Mouse (Mus musculus) C2C12 (cell line): ENCODE measurements around the gene Cttnbp2. TPM values are rescaled to one million over a fixed set of nuclear protein-coding genes. Genes with fewer than 3 reads are reported as not detected.
A peak's percentile ranks its signal among the peaks of the same experiment; 100 is the strongest.

Experiments used
- H3K27me3 ChIP-seq: one replicate; pipeline ENCODE4 v1.6.1; 2011; ENCODE audit not compliant: control insufficient read depth, insufficient read depth, insufficient read length
- H3K36me3 ChIP-seq: one replicate; pipeline ENCODE4 v1.6.1; 2011; ENCODE audit not compliant: control insufficient read depth, insufficient read depth
- H3K4me3 ChIP-seq: one replicate; pipeline ENCODE4 v1.5.1; 2011; ENCODE audit warnings: mild to moderate bottlenecking, control low read depth; ENCODE audit not compliant: poor library complexity, insufficient read depth, severe bottlenecking
- H3K79me2 ChIP-seq: one replicate; pipeline ENCODE4 v1.6.1; 2011; ENCODE audit not compliant: control insufficient read depth, insufficient read depth
- H3K79me3 ChIP-seq: one replicate; pipeline ENCODE4 v1.6.1; 2011; ENCODE audit warnings: low read depth, control low read depth
- H3ac ChIP-seq: one replicate; pipeline ENCODE3; 2011; ENCODE audit warnings: low read depth; ENCODE audit not compliant: control insufficient read depth, insufficient read length
- CEBPB ChIP-seq: IDR thresholded peaks from one replicate; pipeline ENCODE4 v1.6.1; 2011; ENCODE audit warnings: low read depth, mild to moderate bottlenecking, control low read depth, moderate library complexity
- CTCF ChIP-seq: IDR thresholded peaks from one replicate; pipeline ENCODE4 v1.5.1; 2011; ENCODE audit not compliant: control insufficient read depth, insufficient read depth, insufficient read length
- FOSL1 ChIP-seq: IDR thresholded peaks from one replicate; pipeline ENCODE4 v1.8.0; 2011; ENCODE audit warnings: mild to moderate bottlenecking, low read length; ENCODE audit not compliant: poor library complexity, insufficient read depth, severe bottlenecking
- MAX ChIP-seq: IDR thresholded peaks from one replicate; pipeline ENCODE4 v1.6.1; 2011; ENCODE audit warnings: mild to moderate bottlenecking, control low read depth
- MYOD1 ChIP-seq: IDR thresholded peaks from one replicate; pipeline ENCODE4 v1.6.1; 2011; ENCODE audit warnings: low read depth; ENCODE audit not compliant: control insufficient read depth, insufficient read length
- MYOG ChIP-seq: IDR thresholded peaks from one replicate; pipeline ENCODE4 v1.6.1; 2011; ENCODE audit not compliant: control insufficient read depth, insufficient read length; ENCODE audit errors: extremely low read depth
- USF1 ChIP-seq: IDR thresholded peaks from one replicate; pipeline ENCODE4 v1.6.1; 2011; ENCODE audit warnings: low read depth, mild to moderate bottlenecking, control low read depth, moderate library complexity
- long read RNA-seq, 2 experiments: library from polyadenylated mRNA; unstranded; transcript quantifications; one replicate each; pipeline ENCODE4 v2.0.0; 2019 to 2020
- polyA plus RNA-seq: library from polyadenylated mRNA; unstranded; fragments of >200 nt; fragmentation: generic; extraction: Trizol; gene quantifications from one replicate; pipeline ENCODE4 v1.2.1, GENCODE M21; 2012; ENCODE audit warnings: missing spikeins

The Cttnbp2 gene
- not detected for polyA plus RNA-seq
- long read RNA-seq, experiment 1 = 0 reads
- long read RNA-seq, experiment 2 = 0 reads

- TF ChIP-seq MYOG (no peak), CEBPB (no peak), MYOD1 (no peak), FOSL1 (no peak), MAX (no peak), USF1 (no peak), CTCF (no peak)
Observed at GRCm38 (mm10) chr6:18514480-18515352, at the start of gene Cttnbp2. Gene Cttnbp2 (minus strand): TSS chr6:18514843.

DNA sequence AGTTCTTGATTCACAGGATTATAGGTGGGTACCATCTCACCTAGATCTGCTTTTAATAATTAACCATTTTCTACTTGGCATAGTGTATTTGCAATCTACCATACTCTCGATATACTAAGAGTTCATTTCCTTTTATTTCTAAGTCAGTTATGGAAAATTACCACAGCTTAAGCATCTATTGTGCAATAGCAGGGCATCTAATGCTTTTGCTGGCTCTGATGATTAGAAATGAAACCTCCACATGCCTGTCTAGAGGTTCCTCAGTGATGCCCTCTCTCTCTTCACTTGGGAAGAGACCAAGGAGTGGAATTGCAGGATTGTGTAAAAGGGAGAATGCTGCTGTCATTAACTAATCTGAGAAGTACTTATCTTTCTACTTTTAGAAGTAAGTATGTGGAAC, 44.4 kb upstream of the Cttnbp2 start:
- H3ac ChIP-seq = no peak overlapping the region
- no peaks in the 10 kb centered on the region for H3K79me3 ChIP-seq
- no peaks in the 10 kb centered on the region for H3K36me3 ChIP-seq
- no peak overlapping the region for H3K4me3 ChIP-seq
- no peaks in the 10 kb centered on the region for H3K79me2 ChIP-seq
- TF ChIP-seq CEBPB = peak; percentile 36
- TF ChIP-seq MAX = no peak
- no peaks in the 10 kb centered on the region for H3K27me3 ChIP-seq

More at GRCm38 (mm10) chr6:18514480-18515352, at the start of gene Cttnbp2:
- Histone ChIP-seq H3K4me3 (no peak within 1 kb of the TSS), H3K27me3 (no peaks in the 10 kb centered on the region), H3K79me2 (no peaks in the 10 kb centered on the region), H3ac (no peak within 1 kb of the TSS), H3K79me3 (no peaks in the 10 kb centered on the region), H3K36me3 (no peaks in the 10 kb centered on the region)

DNA sequence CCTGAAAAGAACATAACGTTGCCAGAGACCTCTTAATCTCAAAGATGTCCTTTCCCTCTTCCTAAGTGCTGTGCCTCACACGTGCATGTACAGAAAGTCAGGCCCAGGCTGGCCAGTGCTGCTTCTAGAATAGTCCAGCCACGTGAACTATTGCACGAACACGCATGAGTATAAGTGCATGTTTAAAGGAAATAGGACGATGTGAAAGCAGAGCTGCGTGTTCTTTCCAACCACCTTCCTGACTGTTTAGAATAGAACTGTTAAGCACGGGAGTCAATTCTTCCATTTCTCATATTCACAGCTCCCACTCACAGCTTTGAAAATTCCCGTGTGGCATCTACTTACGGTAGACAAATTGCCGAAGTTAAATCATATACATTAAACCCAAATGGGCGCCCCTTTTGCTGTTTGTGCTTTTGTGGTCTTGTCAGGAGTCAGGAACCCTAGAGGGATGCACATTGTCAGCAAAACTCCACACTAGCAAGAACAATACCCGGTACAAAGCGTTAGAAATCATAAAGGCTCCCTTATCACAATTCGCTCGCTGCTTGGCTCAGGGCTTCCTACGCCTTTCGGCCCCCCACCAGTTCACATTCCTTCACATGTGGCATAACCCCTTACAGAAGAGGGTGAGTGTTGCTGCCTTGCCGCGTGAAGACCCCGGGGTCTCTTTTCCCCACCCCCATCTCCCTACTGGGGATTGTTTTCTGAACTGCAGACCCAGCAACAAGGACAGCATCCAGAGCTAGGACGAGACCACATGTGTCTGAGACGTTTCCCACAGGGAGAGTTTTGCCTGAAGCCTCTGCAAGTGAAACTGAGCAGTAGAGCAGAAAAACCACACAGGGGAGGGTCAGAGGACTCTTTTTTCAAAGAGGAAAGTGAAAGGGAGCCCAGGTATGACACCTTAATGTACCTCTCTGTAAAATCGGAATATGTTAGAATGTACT, 33.1 kb upstream of the Cttnbp2 start:
- Histone ChIP-seq H3ac (no peak overlapping the region), H3K27me3 (no peaks in the 10 kb centered on the region), H3K36me3 (no peaks in the 10 kb centered on the region), H3K79me3 (no peaks in the 10 kb centered on the region), H3K4me3 (no peak overlapping the region), H3K79me2 (no peaks in the 10 kb centered on the region)
- TF ChIP-seq MAX (no peak), USF1 (no peak), MYOG (no peak), CTCF (no peak), MYOD1 (no peak), CEBPB (no peak), FOSL1 (no peak)

DNA sequence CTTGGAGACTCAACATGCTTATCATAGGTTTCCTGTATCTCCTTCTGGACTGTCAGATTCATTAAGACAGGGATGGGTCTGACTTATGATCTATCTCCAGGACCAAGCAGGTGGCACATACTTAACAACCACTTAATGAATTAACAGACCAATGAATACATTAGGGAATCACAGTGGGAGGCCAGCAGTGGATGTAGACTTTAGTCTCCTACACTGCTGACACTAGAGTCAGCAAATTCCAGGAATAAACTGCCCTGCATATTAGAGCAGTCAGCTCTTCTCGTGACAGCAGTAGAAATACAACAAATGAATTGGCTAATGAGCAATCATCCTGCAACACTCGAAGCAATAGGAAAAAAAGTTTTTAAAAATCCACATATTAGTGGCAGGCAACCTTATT, 29.2 kb upstream of the Cttnbp2 start:
- no peak overlapping the region for H3ac ChIP-seq
- H3K79me2 ChIP-seq = no peaks in the 10 kb centered on the region
- TF ChIP-seq USF1 = no peak
- TF ChIP-seq FOSL1 = no peak
- TF ChIP-seq CTCF = no peak
- TF ChIP-seq MAX = no peak
- TF ChIP-seq MYOG = no peak
- no peak for TF ChIP-seq CEBPB
- no peak for TF ChIP-seq MYOD1
- no peaks in the 10 kb centered on the region for H3K79me3 ChIP-seq
- no peaks in the 10 kb centered on the region for H3K27me3 ChIP-seq
- H3K4me3 ChIP-seq = no peak overlapping the region
- no peaks in the 10 kb centered on the region for H3K36me3 ChIP-seq

DNA sequence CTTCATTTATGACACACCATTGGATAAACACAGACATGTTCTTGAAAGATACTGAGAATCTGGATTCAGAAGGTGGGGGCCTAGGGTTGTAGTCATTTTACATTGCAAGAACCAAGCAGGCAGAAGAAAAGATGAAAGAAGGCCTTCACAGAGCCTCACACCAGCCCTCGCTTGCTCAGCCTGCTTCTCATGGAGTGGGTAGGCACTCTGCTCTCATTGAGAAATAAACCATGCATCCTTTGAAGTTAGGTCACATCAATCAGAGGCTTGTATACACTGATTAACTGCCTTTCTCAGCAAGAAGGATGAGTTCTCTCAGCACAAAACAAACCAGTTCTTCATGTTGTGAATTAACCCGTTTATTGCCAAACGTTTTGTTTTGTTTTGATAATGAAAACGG, 25.8 kb upstream of the Cttnbp2 start:
- Histone ChIP-seq H3K4me3 (no peak overlapping the region), H3K79me2 (no peaks in the 10 kb centered on the region), H3K27me3 (no peaks in the 10 kb centered on the region), H3ac (no peak overlapping the region), H3K79me3 (no peaks in the 10 kb centered on the region), H3K36me3 (no peaks in the 10 kb centered on the region)
- TF ChIP-seq CEBPB = no peak
- TF ChIP-seq USF1 = no peak
- no peak for TF ChIP-seq MYOD1
- TF ChIP-seq MYOG = no peak
- no peak for TF ChIP-seq MAX
- no peak for TF ChIP-seq FOSL1
- TF ChIP-seq CTCF = no peak
